Mouse (Mus musculus) midbrain, embryonic 14.5 days (tissue): Measurements from ENCODE around the gene Limk1. TPM values are rescaled to one million over a fixed set of nuclear protein-coding genes. Genes with fewer than 3 reads are reported as not detected.

Source experiments
- ATAC-seq: fragments of 200-750 bp; cut with Nextera tagmentation; 2 replicates; pipeline ENCODE4 v1.8.0; 2017; ENCODE audit warnings: moderate number of reproducible peaks, moderate library complexity; ENCODE audit not compliant: low FRiP score, low TSS enrichment
- DNase-seq: peaks from one replicate; pipeline ENCODE4 v3.0.0-alpha.2; 2015
- H3K27ac ChIP-seq: fragments of 300-500 bp; sonication (generic); replicated peaks from 2 replicates; pipeline ENCODE4 v1.5.1; 2014; ENCODE audit warnings: mild to moderate bottlenecking, low read depth, low read length, moderate library complexity
- H3K27me3 ChIP-seq: fragments of 300-500 bp; sonication (generic); 2 replicates; pipeline ENCODE4 v1.6.1; 2014; ENCODE audit warnings: low read length, control low read depth, mixed read lengths; ENCODE audit not compliant: control insufficient read depth, insufficient read depth
- H3K36me3 ChIP-seq: fragments of 300-500 bp; sonication (generic); 2 replicates; pipeline ENCODE4 v1.6.1; 2014; ENCODE audit warnings: low read length, control low read depth; ENCODE audit not compliant: control insufficient read depth, insufficient read depth
- H3K4me1 ChIP-seq: fragments of 300-500 bp; sonication (generic); 2 replicates; pipeline ENCODE4 v1.6.1; 2014; ENCODE audit warnings: mild to moderate bottlenecking, antibody characterized with exemption, low read length, control low read depth; ENCODE audit not compliant: control insufficient read depth, insufficient read depth
- H3K4me2 ChIP-seq: fragments of 300-500 bp; sonication (generic); 2 replicates; pipeline ENCODE4 v1.6.1; 2014; ENCODE audit warnings: mild to moderate bottlenecking, low read length, moderate library complexity
- H3K4me3 ChIP-seq: fragments of 300-500 bp; sonication (generic); replicated peaks from 2 replicates; pipeline ENCODE4 v1.5.1; 2014; ENCODE audit warnings: low read depth, low read length
- H3K9ac ChIP-seq: fragments of 300-500 bp; sonication (generic); replicated peaks from 2 replicates; pipeline ENCODE4 v1.6.1; 2014; ENCODE audit warnings: mild to moderate bottlenecking, low read length, moderate library complexity
- H3K9me3 ChIP-seq: fragments of 300-500 bp; sonication (generic); 2 replicates; pipeline ENCODE4 v1.6.1; 2016; ENCODE audit warnings: low read length, control low read depth, mixed read lengths; ENCODE audit not compliant: control insufficient read depth
- WGBS: fragments of 180-500 bp; shearing (Covaris S2); extraction: QIAGEN DNeasy Blood & Tissue Kit; methylation state at CpG from one replicate; pipeline ENCODE4 v1.1.7; 2014; 5-methylcytosine and 5-hydroxymethylcytosine counted together
- polyA plus RNA-seq: library from polyadenylated mRNA; unstranded; fragments of >200 nt; fragmentation: Nextera tagmentation; extraction: Ambion mirVana; gene quantifications from 2 replicates; pipeline ENCODE4 v1.2.1, GENCODE M21; 2014

The Limk1 gene
- polyA plus RNA-seq, 1 experiment from 2014 or later, result 22.3 TPM

DNA sequence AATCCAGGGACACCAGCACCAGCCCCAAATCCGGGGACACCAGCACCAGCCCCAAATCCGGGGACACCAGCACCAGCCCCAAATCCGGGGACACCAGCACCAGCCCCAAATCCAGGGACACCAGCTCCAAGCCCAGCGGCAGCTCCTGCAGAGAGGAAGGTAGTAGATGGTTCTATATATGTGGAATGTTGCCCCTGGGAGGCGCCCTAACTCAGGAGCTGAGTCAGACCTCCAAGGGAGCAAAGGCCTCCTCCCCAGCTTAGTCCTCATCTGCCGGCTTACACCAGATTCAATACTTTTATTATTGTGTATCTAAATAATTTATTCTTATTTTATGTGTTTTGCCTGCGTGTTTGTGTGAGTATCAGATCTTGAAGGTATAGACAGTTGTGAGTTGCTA, 22.7 kb upstream of the Limk1 start:
- Histone ChIP-seq H3K4me1 (no peaks in the 10 kb centered on the region), H3K9me3 (no peaks in the 10 kb centered on the region), H3K36me3 (no peaks in the 10 kb centered on the region), H3K9ac (no peak overlapping the region), H3K27me3 (no peaks in the 10 kb centered on the region), H3K27ac (no peak overlapping the region), H3K4me2 (no peak overlapping the region), H3K4me3 (no peak overlapping the region)
- no peak for ATAC-seq
- no peak for DNase-seq
- 67% methylated on average over 7 of the region's 7 CpGs for WGBS

DNA sequence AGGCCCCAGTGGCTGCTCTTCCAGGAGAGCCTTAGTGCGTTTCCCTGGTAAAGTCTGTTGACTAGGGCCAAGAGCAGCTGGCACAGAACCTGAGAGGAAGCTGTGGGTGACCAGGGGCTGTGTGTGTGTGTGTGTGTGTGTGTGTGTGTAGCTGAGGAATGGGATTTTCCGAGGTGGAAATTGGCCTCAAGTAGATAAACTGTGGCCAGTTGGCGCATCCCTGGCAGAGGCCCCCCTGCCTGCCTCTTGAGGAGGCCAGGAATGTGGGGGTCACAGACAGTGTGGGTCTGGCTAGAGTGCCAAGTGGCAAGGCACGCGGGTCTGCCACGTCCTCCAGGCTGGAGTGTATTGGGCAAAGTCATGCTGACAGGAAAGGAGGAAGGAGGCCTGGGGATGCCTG, 20.9 kb upstream of the Limk1 start:
- 71% methylated on average over 6 of the region's 6 CpGs for WGBS
- H3K9ac ChIP-seq, result no peak overlapping the region
- H3K4me2 ChIP-seq, result no peak overlapping the region
- no peak overlapping the region for H3K4me3 ChIP-seq
- H3K9me3 ChIP-seq, result no peaks in the 10 kb centered on the region
- no peaks in the 10 kb centered on the region for H3K4me1 ChIP-seq
- H3K27ac ChIP-seq, result no peak overlapping the region
- ATAC-seq (no peak), DNase-seq (no peak)
- H3K27me3 ChIP-seq, result no peaks in the 10 kb centered on the region
- H3K36me3 ChIP-seq, result no peaks in the 10 kb centered on the region

DNA sequence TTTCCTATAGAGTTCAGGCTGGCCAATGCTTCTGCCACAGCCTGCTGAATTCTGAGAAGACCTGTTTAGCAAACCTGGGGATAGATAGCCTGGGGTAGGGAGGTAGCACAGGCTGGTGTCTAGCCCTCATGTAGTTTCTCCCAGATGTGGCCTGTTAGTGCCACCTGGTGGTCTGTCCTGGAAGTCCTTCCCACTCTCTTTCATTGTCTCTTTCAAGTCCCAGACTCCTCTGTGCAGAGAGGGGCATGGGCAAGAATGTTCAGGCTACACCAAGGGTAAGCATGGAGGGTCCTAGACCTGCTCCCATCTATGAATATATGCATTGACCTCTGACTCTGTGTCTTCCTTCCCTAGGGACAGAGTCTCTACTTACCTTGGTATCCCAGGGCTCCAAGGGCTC, 15.8 kb upstream of the Limk1 start:
- ATAC-seq (peak; percentile 46; the same call in 1 of the 2 replicates), DNase-seq (peak; percentile 85)
- H3K4me2 ChIP-seq, result no peak overlapping the region

DNA sequence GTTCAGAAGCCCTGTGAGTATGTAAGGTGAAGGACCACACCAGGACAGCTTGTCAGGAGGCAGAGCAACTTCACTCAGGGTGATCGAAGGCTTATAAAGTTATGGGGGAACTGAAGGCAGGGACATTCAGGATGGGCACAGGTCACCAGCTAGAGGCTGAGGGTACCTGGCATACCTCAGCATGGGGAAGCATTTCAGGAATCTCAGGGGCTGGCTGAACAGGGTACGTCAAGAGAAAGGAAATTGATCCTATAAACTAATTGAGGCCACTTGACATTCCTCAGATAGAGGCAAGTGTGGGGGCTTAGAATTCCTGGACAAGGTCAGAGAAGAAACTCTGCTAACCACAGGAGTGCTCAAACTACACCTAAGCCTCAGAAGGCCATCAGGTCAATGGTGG, 7.1 kb upstream of the Limk1 start:
- DNase-seq (no peak), ATAC-seq (no peak)
- 86% methylated on average over 2 of the region's 2 CpGs for WGBS
- Histone ChIP-seq H3K9me3 (no peaks in the 10 kb centered on the region), H3K9ac (no peak overlapping the region), H3K4me2 (no peak overlapping the region), H3K4me3 (no peak overlapping the region), H3K27me3 (no peaks in the 10 kb centered on the region), H3K36me3 (no peaks in the 10 kb centered on the region), H3K27ac (no peak overlapping the region), H3K4me1 (no peaks in the 10 kb centered on the region)

More for the DNA sequence above, 15.8 kb upstream of the Limk1 start:
- Histone ChIP-seq H3K9ac (no peak overlapping the region), H3K27me3 (no peaks in the 10 kb centered on the region), H3K4me3 (no peak overlapping the region), H3K9me3 (no peaks in the 10 kb centered on the region), H3K27ac (no peak overlapping the region), H3K4me1 (no peaks in the 10 kb centered on the region), H3K36me3 (no peaks in the 10 kb centered on the region)

GRCm38 (mm10) chr5:134695082-134695481, 6.7 kb upstream of the Limk1 start:
- H3K27ac ChIP-seq, result no peak overlapping the region
- ATAC-seq (no peak), DNase-seq (no peak)
- H3K9ac ChIP-seq, result no peak overlapping the region
- WGBS, result 17% methylated on average over 2 of the region's 2 CpGs
- no peak overlapping the region for H3K4me2 ChIP-seq
- no peak overlapping the region for H3K4me3 ChIP-seq
- no peaks in the 10 kb centered on the region for H3K27me3 ChIP-seq
- H3K4me1 ChIP-seq, result no peaks in the 10 kb centered on the region
- no peaks in the 10 kb centered on the region for H3K36me3 ChIP-seq
- no peaks in the 10 kb centered on the region for H3K9me3 ChIP-seq

DNA sequence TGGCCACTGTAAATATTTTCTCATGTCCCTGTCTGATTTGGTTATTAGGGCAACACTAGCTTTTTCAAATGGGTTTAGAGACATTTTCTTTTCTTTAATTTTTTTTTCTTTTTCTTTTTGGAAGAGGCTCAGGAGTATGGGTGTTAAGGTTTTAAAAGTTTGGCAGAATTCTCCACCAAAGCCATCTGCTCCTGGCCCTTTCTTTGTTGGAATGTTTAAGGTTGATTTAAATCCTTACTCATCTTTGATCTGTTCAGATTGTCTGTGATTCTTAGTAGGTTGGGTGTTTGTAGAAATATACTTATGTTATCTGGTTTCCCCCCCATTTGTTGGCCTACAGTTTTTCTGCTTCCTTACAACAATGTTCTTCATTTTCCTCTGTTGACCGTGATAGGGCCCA, 4.3 kb upstream of the Limk1 start:
- Histone ChIP-seq H3K4me1 (peaks cover 1% of the 10 kb centered on the region; the same call in 1 of the 2 replicates), H3K9ac (no peak overlapping the region), H3K36me3 (no peaks in the 10 kb centered on the region), H3K9me3 (no peaks in the 10 kb centered on the region), H3K4me3 (no peak overlapping the region), H3K27me3 (no peaks in the 10 kb centered on the region), H3K27ac (no peak overlapping the region), H3K4me2 (no peak overlapping the region)
- no peak for ATAC-seq
- 95% methylated on average over 1 of the region's 1 CpGs for WGBS
- DNase-seq, result no peak

GRCm38 (mm10) chr5:134688718-134689284, 403 bp upstream of the Limk1 start:
- Histone ChIP-seq H3K27ac (peak overlapping the region; percentile 88), H3K9me3 (no peaks in the 10 kb centered on the region), H3K4me3 (peak overlapping the region; percentile 89), H3K36me3 (peaks cover 27% of the 10 kb centered on the region), H3K9ac (peak overlapping the region; percentile 92), H3K4me1 (peaks cover 10% of the 10 kb centered on the region), H3K27me3 (no peaks in the 10 kb centered on the region), H3K4me2 (peak overlapping the region; percentile 86)
- DNase-seq (peak; percentile 99), ATAC-seq (peak; percentile 96)
- WGBS, result under 1% methylated on average over 38 of the region's 38 CpGs

- Histone ChIP-seq H3K9me3 (no peaks in the 10 kb centered on the region), H3K27ac (no peak overlapping the region), H3K4me1 (peaks cover 10% of the 10 kb centered on the region), H3K27me3 (no peaks in the 10 kb centered on the region), H3K4me2 (peak overlapping the region; percentile 86), H3K4me3 (peak overlapping the region; percentile 89), H3K9ac (peak overlapping the region; percentile 92), H3K36me3 (peaks cover 41% of the 10 kb centered on the region)
- WGBS, result 88% methylated on average over 1 of the region's 1 CpGs
- ATAC-seq (no peak), DNase-seq (no peak)
Measured at GRCm38 (mm10) chr5:134687187-134687586, 1.2 kb downstream of the Limk1 start.

- ATAC-seq, result no peak
- H3K4me3 ChIP-seq, result no peak overlapping the region
- H3K27me3 ChIP-seq, result no peaks in the 10 kb centered on the region
- no peak for DNase-seq
- WGBS, result 87% methylated on average over 6 of the region's 6 CpGs
- H3K9me3 ChIP-seq, result no peaks in the 10 kb centered on the region
- peaks cover 10% of the 10 kb centered on the region for H3K4me1 ChIP-seq
- H3K36me3 ChIP-seq, result peaks cover 42% of the 10 kb centered on the region
- H3K9ac ChIP-seq, result 0 out of 2 replicates have a peak overlapping the region, but pooled peaks have one; percentile 20
- H3K4me2 ChIP-seq, result no peak overlapping the region
- H3K27ac ChIP-seq, result no peak overlapping the region
Measured at GRCm38 (mm10) chr5:134686541-134686940, 1.9 kb downstream of the Limk1 start.
